Mouse (Mus musculus) layer of hippocampus, adult 8-10 months (tissue): ENCODE results near the gene Olfr827. TPM values are rescaled to one million over a fixed set of nuclear protein-coding genes. Genes with fewer than 3 reads are reported as not detected.

Experiments used
- DNase-seq, 2 experiments: peaks; one replicate each; pipeline ENCODE4 v3.0.0; 2022; ENCODE audit warnings: low spot score in 2 of 2
- total RNA-seq, 4 experiments: library from RNA; stranded (reverse); gene quantifications; 2 replicates each; pipeline ENCODE4 v1.2.4; 2022

The Olfr827 gene
- not detected for total RNA-seq

DNA sequence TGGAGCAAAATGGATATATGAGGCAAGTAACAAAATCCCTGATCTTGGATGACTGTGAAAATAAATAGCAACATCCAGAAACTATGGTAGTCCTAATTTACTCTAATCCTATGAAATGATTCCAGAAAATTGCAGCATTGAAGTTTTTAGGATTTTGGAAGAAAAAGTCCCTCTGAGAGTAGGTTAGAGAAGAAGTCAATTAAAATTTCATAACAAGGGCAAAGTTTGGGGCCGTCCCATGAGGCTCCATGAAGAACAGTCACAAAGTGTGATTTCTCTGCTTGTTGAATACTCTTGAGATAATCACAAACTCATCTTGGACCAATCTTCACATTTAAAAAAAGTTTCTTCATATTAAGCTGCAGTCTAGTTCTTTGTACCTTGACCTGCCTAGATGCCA lies at the start of gene Olfr827:
Gene Olfr827, minus strand, starts transcription at position 101 of the 400 bp plus-strand sequence.
- DNase-seq, result no peak

DNA sequence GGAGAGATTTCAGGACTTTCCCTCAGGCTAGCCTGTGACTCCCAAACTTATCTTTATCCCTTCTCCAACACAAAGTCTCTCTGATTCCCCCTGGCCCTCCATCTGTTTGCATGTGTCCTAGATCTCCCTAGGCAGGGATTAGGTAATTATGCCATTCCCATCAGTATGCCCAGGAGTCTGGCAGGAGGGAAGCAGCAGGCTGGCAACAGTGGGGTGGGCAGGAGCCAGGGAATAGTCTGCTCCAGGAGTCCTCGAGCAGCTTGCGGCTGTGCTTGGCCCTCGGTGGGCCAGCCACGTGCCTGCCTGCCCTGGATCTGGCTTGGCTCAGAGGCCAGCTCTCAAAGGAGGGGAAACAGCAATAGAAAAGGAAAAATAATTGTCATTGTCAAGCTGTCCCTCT lies 49.0 kb upstream of the Olfr827 start:
- peak; percentile 15 to 47 for DNase-seq

DNA sequence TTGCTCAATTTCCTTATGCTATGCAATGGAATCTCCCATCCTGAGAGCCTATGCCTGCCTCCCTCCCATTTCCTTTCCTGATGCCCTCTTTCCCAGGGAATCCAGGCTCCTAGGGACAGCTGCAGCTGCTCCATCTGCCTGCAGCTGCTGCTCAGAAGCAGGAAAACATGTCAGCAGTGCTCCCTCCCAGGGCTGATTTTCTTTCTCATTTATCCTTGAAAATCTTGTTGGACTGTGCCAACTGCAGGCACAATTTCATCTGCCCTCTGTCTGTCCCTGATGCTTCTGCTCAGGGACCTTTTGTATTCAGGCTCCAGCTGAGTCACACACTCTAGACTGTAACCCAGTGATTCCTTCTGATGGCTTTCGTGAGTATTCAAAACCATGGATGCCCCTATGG lies 45.3 kb upstream of the Olfr827 start:
- DNase-seq, result no peak

DNA sequence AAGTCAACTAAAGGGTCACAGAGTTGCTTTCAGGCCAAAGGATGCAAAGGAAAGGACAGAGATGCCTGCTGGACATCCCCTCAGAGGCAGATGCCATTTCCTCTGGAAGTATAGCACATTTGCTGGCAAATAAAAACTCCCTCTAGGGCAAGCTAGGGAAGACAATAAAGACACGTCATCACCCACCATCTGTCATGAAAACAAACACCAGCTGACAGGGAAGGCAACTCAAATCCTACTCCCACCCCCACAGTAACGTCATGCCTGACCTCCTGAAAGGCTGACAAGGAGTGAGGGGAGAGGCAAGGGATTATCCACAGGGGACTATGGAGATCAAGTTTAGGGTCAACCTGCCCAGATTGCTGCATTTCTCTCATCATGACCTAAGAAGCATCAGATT lies 30.1 kb upstream of the Olfr827 start:
- DNase-seq, result peak; percentile 21 to 43

DNA sequence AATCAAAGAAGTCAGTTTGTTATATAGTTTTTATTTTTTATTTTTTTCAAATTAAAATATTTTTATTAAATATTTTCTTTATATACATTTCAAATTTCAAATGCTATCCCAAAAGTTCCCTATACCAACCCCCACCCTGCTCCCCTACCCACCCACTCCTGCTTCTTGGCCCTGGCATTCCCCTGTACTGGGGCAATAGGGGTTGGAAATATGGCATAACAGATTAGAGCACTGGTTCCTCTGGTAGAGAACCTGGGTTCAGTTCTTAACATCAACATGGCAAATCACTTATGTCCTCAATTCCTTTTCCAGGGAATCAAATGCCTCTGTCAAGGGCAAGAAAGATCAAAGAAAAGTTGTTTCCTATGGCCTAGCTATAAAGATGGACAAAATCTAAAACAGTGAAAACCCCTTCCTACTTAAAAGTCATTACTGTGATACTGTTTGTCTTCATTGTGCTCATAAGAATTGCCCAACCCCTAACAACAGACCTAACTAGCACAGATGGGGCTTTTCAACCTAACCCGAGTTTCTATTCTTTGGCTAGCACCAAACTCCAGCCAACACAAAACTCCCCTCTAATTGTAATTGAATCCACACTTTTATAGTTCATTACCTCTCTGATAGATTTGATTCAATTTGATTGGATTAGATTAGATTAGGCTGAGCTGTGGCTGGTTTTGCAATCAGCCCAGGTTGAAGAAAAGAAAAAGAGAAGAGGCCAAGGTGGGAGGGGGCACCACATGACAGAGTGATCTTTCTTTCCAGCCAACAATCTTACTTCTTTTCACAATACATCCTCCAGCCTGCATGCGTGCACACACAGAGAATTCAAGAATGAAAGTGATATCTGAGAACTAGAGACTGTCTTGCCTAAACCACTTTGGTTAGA lies 24.4 kb upstream of the Olfr827 start:
- DNase-seq, result no peak

DNA sequence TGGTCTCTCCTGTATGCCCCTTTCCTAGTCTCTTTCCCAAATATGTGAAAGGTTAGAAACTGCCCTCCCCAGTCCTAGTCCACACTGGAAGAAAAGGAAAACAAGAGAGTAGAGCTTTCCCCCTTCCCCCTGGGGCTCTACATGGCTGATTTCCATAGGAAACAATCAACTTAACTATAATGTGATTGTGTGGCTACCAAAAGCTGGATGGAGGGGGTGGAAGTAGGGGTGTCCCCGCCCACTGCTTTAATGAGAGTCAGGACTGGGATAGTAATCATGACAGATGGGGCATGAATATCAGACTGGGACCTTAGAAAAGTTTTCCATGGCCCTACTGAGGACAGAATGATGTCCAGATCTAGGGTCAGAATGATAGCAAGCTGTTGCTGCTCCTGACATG lies 20.4 kb upstream of the Olfr827 start:
- DNase-seq, result no peak

DNA sequence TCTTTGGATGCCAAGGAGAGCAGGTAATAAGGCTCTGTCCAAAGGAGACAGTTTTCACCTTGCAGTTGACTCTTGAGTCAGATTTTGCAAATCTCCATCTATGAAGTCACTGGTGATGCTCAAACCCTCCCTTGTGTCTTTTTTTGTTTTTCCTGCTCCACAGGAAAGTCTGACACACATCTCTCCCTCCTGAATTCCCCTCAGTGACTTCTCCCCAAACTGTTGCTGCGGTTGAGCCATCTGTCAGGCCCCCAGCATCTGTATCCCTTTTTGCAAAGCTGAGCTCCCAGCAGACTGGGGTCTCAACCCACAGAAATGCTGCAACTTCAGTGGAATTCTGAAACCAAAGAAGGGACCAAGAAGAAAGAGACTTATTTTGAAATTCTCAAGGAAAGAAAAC lies 17.9 kb upstream of the Olfr827 start:
- DNase-seq, result no peak

DNA sequence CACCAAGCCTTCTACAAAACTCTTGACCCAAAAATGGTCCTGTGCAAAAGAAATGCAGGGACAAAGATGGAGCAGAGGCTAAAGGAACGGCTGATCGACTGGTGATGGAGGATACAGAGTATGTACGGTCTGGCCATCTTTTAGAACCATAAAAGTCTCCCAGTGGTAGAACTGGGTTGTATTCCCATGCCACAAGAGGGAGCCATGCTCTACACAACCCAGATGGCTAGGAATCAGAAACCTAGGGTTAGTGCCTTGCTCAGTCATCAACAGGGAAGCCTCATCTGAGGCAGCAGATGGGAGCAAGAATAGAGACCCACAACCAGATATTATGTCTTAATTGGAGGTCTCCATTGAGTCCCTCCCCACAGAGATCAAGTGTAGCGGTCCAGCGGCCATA lies 15.4 kb upstream of the Olfr827 start:
- no peak for DNase-seq

DNA sequence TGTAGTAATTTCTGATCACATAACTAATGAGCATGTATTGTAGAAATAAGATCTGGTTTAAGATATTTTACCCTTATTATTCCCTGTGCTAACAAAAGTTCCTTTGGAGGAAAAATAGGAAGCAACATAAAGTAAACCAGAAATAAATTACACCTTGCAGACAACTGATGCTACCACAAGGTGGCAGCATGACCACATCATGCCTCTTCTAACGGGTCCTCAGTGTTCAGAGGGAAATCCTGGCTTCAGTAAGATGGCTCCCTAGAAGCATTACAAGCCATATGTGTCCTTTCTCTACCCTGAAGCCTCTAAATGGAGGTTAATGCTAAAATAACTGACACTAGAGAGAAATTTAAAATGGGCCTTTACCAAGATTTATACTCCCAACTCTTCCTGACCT lies 14.0 kb upstream of the Olfr827 start:
- DNase-seq, result peak; percentile 6 to 49

DNA sequence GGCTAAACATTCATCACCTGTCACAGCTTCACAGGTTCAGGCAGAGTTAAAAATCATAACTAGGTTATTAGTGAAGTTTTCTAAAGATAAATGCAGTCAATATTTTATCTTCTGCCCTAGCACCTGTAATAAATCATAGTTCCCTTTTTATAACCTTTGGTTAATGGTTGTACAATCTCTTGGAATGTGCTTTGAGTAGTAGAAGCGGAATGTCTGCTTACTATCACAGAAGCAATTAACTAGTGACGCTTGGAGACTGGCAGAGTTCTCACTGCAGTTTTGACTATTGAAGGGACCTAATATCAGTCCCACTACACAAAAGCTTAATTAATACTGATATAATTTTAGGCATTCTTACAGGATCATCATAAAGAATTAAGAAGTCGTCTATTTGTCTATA lies 10.8 kb upstream of the Olfr827 start:
- no peak for DNase-seq

DNA sequence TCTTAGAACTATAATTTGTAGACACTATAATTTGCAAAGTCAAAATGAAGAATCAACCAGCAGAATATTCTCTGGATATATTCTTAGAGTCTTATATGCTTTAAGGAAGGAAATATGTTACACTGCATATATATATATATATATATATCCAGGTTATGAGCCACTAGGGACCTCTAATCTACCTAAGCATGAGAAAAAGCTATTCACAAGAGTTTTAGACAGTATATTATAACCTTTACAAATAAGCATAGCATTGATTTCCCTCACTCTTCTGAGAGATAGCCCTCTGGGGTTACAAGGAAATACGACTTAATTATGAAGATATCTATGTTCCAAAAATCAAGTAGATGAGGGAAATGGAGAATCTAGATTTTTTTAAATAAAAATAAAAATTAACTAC lies 30.1 kb downstream of the Olfr827 start, which contains the start of gene Olfr826:
Gene Olfr826, minus strand, starts transcription at position 101 of the 400 bp plus-strand sequence.
- no peak for DNase-seq

DNA sequence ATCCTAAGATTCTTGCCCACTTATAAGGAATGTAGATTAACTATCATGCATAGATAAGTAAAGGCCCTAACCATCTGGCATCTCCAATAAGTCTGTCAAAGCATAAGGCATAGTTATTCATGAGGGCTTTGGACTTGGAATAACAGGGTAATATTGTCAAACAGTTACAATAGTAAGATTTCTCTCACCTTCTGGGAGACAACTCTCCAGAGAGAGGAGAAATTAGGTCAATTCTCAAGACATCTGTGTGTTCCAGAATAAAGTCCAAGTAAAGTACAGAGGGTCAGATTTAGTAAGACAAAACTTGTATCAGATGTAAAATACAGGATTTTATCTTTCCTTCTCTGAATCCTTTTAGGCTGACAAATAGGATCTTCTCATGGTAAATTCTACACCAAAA lies 47.5 kb downstream of the Olfr827 start, which contains the start of gene Olfr825:
Gene Olfr825, minus strand, starts transcription at position 101 of the 400 bp plus-strand sequence.
- DNase-seq, result no peak

DNA sequence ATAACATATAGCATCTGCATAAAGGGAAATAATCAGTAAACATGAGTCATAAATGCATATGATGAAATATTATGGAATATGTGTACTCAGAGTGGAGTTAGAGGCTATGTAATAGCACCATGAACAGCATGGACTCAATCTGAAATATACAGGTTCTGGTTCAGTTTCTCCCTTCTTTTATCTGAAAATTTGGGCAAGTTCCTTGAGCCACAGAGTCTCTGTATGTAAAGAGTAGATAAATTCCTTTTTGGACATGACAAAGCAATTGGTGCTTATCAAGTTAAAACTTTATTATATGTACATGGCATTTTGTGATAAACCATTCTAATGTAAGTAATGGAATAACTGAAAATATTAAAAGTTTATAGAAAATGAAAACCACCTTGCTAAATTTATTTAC lies 49.0 kb downstream of the Olfr827 start:
- no peak for DNase-seq

Other genes starting within 250 kb of the Olfr827 start
- gene Olfr819, start 247.1 kb downstream of the Olfr827 start, total RNA-seq, result not detected
- gene Olfr247, start 238.3 kb downstream of the Olfr827 start, total RNA-seq, result not detected
- gene Gm10310, start 229.3 kb downstream of the Olfr827 start, total RNA-seq, result not detected
- not detected for gene Olfr820, start 201.8 kb downstream of the Olfr827 start, total RNA-seq
- under 1 TPM in 1 of 4 experiments, not detected in 3; 0.43 TPM for gene Olfr821, start 184.1 kb downstream of the Olfr827 start, total RNA-seq
- gene Olfr822, start 143.2 kb downstream of the Olfr827 start, total RNA-seq, result not detected
- gene Olfr823, start 99.0 kb downstream of the Olfr827 start, total RNA-seq, result not detected
- gene Olfr824, start 84.4 kb downstream of the Olfr827 start, total RNA-seq, result not detected
- gene Olfr825, start 47.6 kb downstream of the Olfr827 start, total RNA-seq, result not detected
- not detected for gene Olfr826, start 30.2 kb downstream of the Olfr827 start, total RNA-seq
- gene Neurod4, start 65.8 kb upstream of the Olfr827 start, total RNA-seq, result under 1 TPM in 2 of 4 experiments, not detected in 2; 0.22 to 0.32 TPM
- 1 to 10 TPM; 1.5 to 2.7 (median 1.6) TPM for gene Tespa1, start 108.5 kb upstream of the Olfr827 start, total RNA-seq
- gene Vmn2r84, start 179.9 kb upstream of the Olfr827 start, total RNA-seq, result under 1 TPM; 0.10 to 0.25 (median 0.19) TPM
- gene Vmn2r85, start 215.3 kb upstream of the Olfr827 start, total RNA-seq, result under 1 TPM; 0.52 to 0.64 (median 0.58) TPM
- gene Vmn2r86, start 241.6 kb upstream of the Olfr827 start, total RNA-seq, result under 1 TPM; 0.18 to 0.32 (median 0.27) TPM